In the genomic region with DNA sequence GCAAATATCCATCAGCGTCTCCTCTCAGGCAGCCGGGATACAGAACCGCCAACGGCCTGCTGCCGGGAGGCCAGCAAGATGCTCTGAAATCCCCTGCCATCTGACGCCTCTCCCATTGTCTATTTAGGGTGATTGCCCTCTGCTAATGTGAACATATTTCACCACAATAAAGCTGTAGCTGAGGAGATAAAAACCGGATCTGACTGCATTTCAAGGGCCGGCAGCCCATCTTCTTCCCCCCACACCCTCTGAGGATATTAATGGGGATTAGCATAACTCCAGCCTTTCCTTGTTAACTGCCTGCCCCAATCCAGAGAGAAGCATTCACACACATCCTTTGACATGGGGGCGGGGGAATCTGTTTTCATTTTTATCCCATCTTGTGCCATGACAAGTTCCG, we compare ENCODE assay signal across 18 mouse cellular contexts.
DNase-seq lines count a peak whose midpoint lies in the region; ATAC-seq lines count a peak whose summit lies in the region.
"Had no signal": no experiment of that assay in that cellular context is flagged by ENCODE, and none has a peak within 500 bp of the region (broad histone marks: within the 10 kb centered on the region; RNA-seq: fewer than 3 reads in every experiment).

No protein-coding gene starts in this region.

- intact Hi-C loops in heart, postnatal 10 days (cut with DNase I), result no loop called here

- H3K4me2 ChIP-seq in midbrain, embryonic 14.5 days (ENCODE audit: low read length), result peak overlapping the region; percentile 8; the same call in 1 of the 2 replicates
- H3K4me2 ChIP-seq: kidney, embryonic 15.5 days; limb, embryonic 15.5 days had no signal

- H3K4me1 ChIP-seq in midbrain, embryonic 14.5 days (ENCODE audit: control insufficient read depth, insufficient read depth, low read length), result peaks cover 6% of the 10 kb centered on the region; the same call in 1 of the 2 replicates
- H3K4me1 ChIP-seq: kidney, embryonic 15.5 days; limb, embryonic 15.5 days had no signal

- no peaks in the 10 kb centered on the region for H3K9me3 ChIP-seq in midbrain, embryonic 14.5 days (ENCODE audit: control insufficient read depth, low read length)
- H3K9me3 ChIP-seq: kidney, embryonic 15.5 days; limb, embryonic 15.5 days had no signal

- 18% methylated on average over 10 of the region's 10 CpGs for WGBS in midbrain, embryonic 14.5 days

- no peak overlapping the region for H3K4me3 ChIP-seq in midbrain, embryonic 14.5 days (replicated peaks; ENCODE audit: low read depth, low read length)
- H3K4me3 ChIP-seq: kidney, embryonic 15.5 days; layer of hippocampus, adult 2 months; limb, embryonic 15.5 days had no signal

- no peak overlapping the region for H3K9ac ChIP-seq in midbrain, embryonic 14.5 days (replicated peaks; ENCODE audit: low read length)
- H3K9ac ChIP-seq: kidney, embryonic 15.5 days; limb, embryonic 15.5 days had no signal

- H3K27ac ChIP-seq in midbrain, embryonic 14.5 days (replicated peaks; ENCODE audit: low read depth, low read length), result 0 out of 2 replicates have a peak overlapping the region, but pooled peaks have one; percentile 45
- H3K27ac ChIP-seq: kidney, embryonic 15.5 days; layer of hippocampus, adult 2 months; limb, embryonic 15.5 days had no signal

- no peak; the same call in 1 of the 2 replicates for ATAC-seq in midbrain, embryonic 14.5 days (ENCODE audit: low FRiP score, low TSS enrichment)
- ATAC-seq: CD4-positive, CD25-positive, alpha-beta regulatory T cell, adult 4 months; inflammation-experienced regulatory T-cells, adult 6 months had no signal

- H3K36me3 ChIP-seq in midbrain, embryonic 14.5 days (ENCODE audit: control insufficient read depth, insufficient read depth, low read length), result no peaks in the 10 kb centered on the region
- H3K36me3 ChIP-seq: G1E; kidney, embryonic 15.5 days; limb, embryonic 15.5 days had no signal

- peak; percentile 25 for DNase-seq in cerebellum, postnatal 10 days
- no peak for DNase-seq in cerebellum, adult 18-20 months
- peak; percentile 4 to 5 for DNase-seq in layer of hippocampus, adult 8-10 months (ENCODE audit: low spot score in 2 of 2)
- no peak for DNase-seq in layer of hippocampus, adult 9-10 months (ENCODE audit: low spot score)
- DNase-seq in embryo, embryonic 11 days, result peak; percentile 16
- DNase-seq in midbrain, embryonic 14.5 days, result peak; percentile 65
- no peak for DNase-seq in heart, postnatal 10 days
- no peak for DNase-seq in heart, postnatal 4 days
- DNase-seq: cerebellum, adult 11 months; gastrocnemius, postnatal 25 days; lung, postnatal 14 days; thymus, postnatal 4 days had no signal

- no peaks in the 10 kb centered on the region for H3K27me3 ChIP-seq in midbrain, embryonic 14.5 days (ENCODE audit: control insufficient read depth, insufficient read depth, low read length)

Comparison
In these comparisons a context has a peak if more than half of its experiments do, and no peak if none do; other contexts are left out.
1. DNase-seq: peak in cerebellum, postnatal 10 days (2 of 2), layer of hippocampus, adult 8-10 months (2 of 2), embryo, embryonic 11 days (single experiment) and midbrain, embryonic 14.5 days (single experiment); none in cerebellum, adult 18-20 months (0 of 2), layer of hippocampus, adult 9-10 months (single experiment), heart, postnatal 10 days (0 of 2) and heart, postnatal 4 days (single experiment).